Mouse (Mus musculus) liver, embryonic 13.5 days (tissue): Measurements from ENCODE around the gene Tfcp2. TPM values are rescaled to one million over a fixed set of nuclear protein-coding genes. Genes with fewer than 3 reads are reported as not detected.
"Not testable (repeated sequence)": the region's sequence is repeated elsewhere in the genome, so short reads cannot be mapped to it uniquely, and the experiment has no call there.

Experiments used
- ATAC-seq: fragments of 200-750 bp; cut with Nextera tagmentation; 2 replicates; pipeline ENCODE4 v1.8.0; 2017; ENCODE audit warnings: low read depth, mild to moderate bottlenecking, moderate number of reproducible peaks, moderate library complexity
- DNase-seq: peaks from one replicate; pipeline ENCODE4 v3.0.0; 2022
- H3K27ac ChIP-seq: fragments of 300-500 bp; sonication (generic); 2 replicates; pipeline ENCODE4 v1.5.1; 2015; ENCODE audit warnings: moderate library complexity, mild to moderate bottlenecking, inconsistent platforms
- H3K27me3 ChIP-seq: fragments of 300-500 bp; sonication (generic); 2 replicates; pipeline ENCODE4 v1.6.1; 2015; ENCODE audit warnings: mild to moderate bottlenecking, inconsistent platforms
- H3K36me3 ChIP-seq: fragments of 300-500 bp; sonication (generic); 2 replicates; pipeline ENCODE4 v1.6.1; 2015; ENCODE audit warnings: mild to moderate bottlenecking, inconsistent platforms
- H3K4me1 ChIP-seq: fragments of 300-500 bp; sonication (generic); replicated peaks from 2 replicates; pipeline ENCODE4 v1.6.1; 2015; ENCODE audit warnings: inconsistent platforms
- H3K4me2 ChIP-seq: fragments of 300-500 bp; sonication (generic); 2 replicates; pipeline ENCODE4 v1.6.1; 2015; ENCODE audit warnings: inconsistent platforms, mild to moderate bottlenecking, moderate library complexity
- H3K4me3 ChIP-seq: fragments of 300-500 bp; sonication (generic); replicated peaks from 2 replicates; pipeline ENCODE4 v1.5.1; 2015; ENCODE audit warnings: mild to moderate bottlenecking, inconsistent platforms
- H3K9ac ChIP-seq: fragments of 300-500 bp; sonication (generic); 2 replicates; pipeline ENCODE4 v1.6.1; 2015; ENCODE audit warnings: mild to moderate bottlenecking, inconsistent platforms
- H3K9me3 ChIP-seq: fragments of 300-500 bp; sonication (generic); replicated peaks from 2 replicates; pipeline ENCODE4 v1.6.1; 2016; ENCODE audit warnings: inconsistent platforms
- WGBS: fragments of 180-500 bp; shearing (Covaris S2); methylation state at CpG from one replicate; pipeline ENCODE4 v1.1.7; 2015; ENCODE audit not compliant: insufficient replicate concordance; 5-methylcytosine and 5-hydroxymethylcytosine counted together
- polyA plus RNA-seq: library from polyadenylated mRNA; unstranded; fragments of >200 nt; fragmentation: Nextera tagmentation; extraction: Ambion mirVana; gene quantifications from 2 replicates; pipeline ENCODE4 v1.2.1, GENCODE M21; 2015

The Tfcp2 gene
- polyA plus RNA-seq, 1 experiment from 2014 or later, result 4.4 TPM

- no peak overlapping the region for H3K9ac ChIP-seq
Observed at GRCm38 (mm10) chr15:100555965-100556364, 4.2 kb upstream of the Tfcp2 start.

GRCm38 (mm10) chr15:100550280-100550679 is 1.5 kb downstream of the Tfcp2 start:
- 0 out of 2 replicates have a peak overlapping the region, but pooled peaks have one; percentile 90 for H3K4me3 ChIP-seq
- peak overlapping the region; percentile 97 for H3K4me2 ChIP-seq
- H3K4me1 ChIP-seq, result peaks cover 45% of the 10 kb centered on the region
- no peak overlapping the region for H3K27ac ChIP-seq
- H3K9me3 ChIP-seq, result peaks cover 1% of the 10 kb centered on the region; the same call in 1 of the 2 replicates
- H3K36me3 ChIP-seq, result peaks cover 3% of the 10 kb centered on the region; the same call in 1 of the 2 replicates
- ATAC-seq, result no peak
- WGBS, result 84% methylated on average over 4 of the region's 4 CpGs
- no peaks in the 10 kb centered on the region for H3K27me3 ChIP-seq
- no peak for DNase-seq
- peak overlapping the region; percentile 90; the same call in 1 of the 2 replicates for H3K9ac ChIP-seq

More at GRCm38 (mm10) chr15:100555965-100556364, 4.2 kb upstream of the Tfcp2 start:
- Histone ChIP-seq H3K4me2 (peak overlapping the region; percentile 62; the same call in 1 of the 2 replicates), H3K9me3 (peaks cover 3% of the 10 kb centered on the region; the same call in 1 of the 2 replicates), H3K4me3 (no peak overlapping the region), H3K36me3 (no peaks in the 10 kb centered on the region), H3K4me1 (peaks cover 53% of the 10 kb centered on the region), H3K27me3 (no peaks in the 10 kb centered on the region), H3K27ac (no peak overlapping the region)
- DNase-seq (no peak), ATAC-seq (no peak)
- WGBS, result 68% methylated on average over 5 of the region's 5 CpGs

- H3K4me2 ChIP-seq, H3K4me3 ChIP-seq, H3K9me3 ChIP-seq, H3K27me3 ChIP-seq, H3K9ac ChIP-seq, ATAC-seq, DNase-seq, H3K36me3 ChIP-seq, H3K27ac ChIP-seq, H3K4me1 ChIP-seq: not testable (repeated sequence)
- WGBS, result 88% methylated on average over 14 of the region's 14 CpGs
Observed at GRCm38 (mm10) chr15:100543651-100544030, 8.2 kb downstream of the Tfcp2 start.

GRCm38 (mm10) chr15:100542876-100543650 is 8.7 kb downstream of the Tfcp2 start:
- H3K36me3 ChIP-seq, H3K4me1 ChIP-seq, H3K27ac ChIP-seq, H3K4me2 ChIP-seq, H3K9ac ChIP-seq, H3K4me3 ChIP-seq, H3K9me3 ChIP-seq, DNase-seq, H3K27me3 ChIP-seq, ATAC-seq: not testable (repeated sequence)
- 81% methylated on average over 28 of the region's 28 CpGs for WGBS

GRCm38 (mm10) chr15:100541426-100541825 is 10.4 kb downstream of the Tfcp2 start:
- DNase-seq, result no peak
- Histone ChIP-seq H3K4me3 (no peak overlapping the region), H3K27me3 (no peaks in the 10 kb centered on the region), H3K4me1 (no peaks in the 10 kb centered on the region), H3K9me3 (no peaks in the 10 kb centered on the region), H3K4me2 (no peak overlapping the region), H3K9ac (no peak overlapping the region), H3K27ac (no peak overlapping the region), H3K36me3 (peaks cover 2% of the 10 kb centered on the region; the same call in 1 of the 2 replicates)
- ATAC-seq, result no peak
- WGBS, result 70% methylated on average over 4 of the region's 4 CpGs

- not testable (repeated sequence) for H3K27me3 ChIP-seq, ATAC-seq, H3K36me3 ChIP-seq, H3K9ac ChIP-seq, H3K9me3 ChIP-seq, DNase-seq, H3K27ac ChIP-seq, H3K4me1 ChIP-seq, H3K4me3 ChIP-seq, H3K4me2 ChIP-seq
- WGBS, result 59% methylated on average over 1 of the region's 1 CpGs
Observed at GRCm38 (mm10) chr15:100541001-100541400, 10.8 kb downstream of the Tfcp2 start.

GRCm38 (mm10) chr15:100539411-100539810 is 12.4 kb downstream of the Tfcp2 start:
- 73% methylated on average over 9 of the region's 9 CpGs for WGBS
- Histone ChIP-seq H3K9ac (no peak overlapping the region), H3K36me3 (peaks cover 2% of the 10 kb centered on the region; the same call in 1 of the 2 replicates), H3K4me3 (no peak overlapping the region), H3K27me3 (no peaks in the 10 kb centered on the region), H3K4me1 (no peaks in the 10 kb centered on the region), H3K4me2 (no peak overlapping the region), H3K9me3 (no peaks in the 10 kb centered on the region), H3K27ac (no peak overlapping the region)
- ATAC-seq (no peak), DNase-seq (no peak)

- no peak for DNase-seq
- WGBS, result 70% methylated on average over 6 of the region's 6 CpGs
Observed at GRCm38 (mm10) chr15:100537913-100538312, 13.9 kb downstream of the Tfcp2 start.

GRCm38 (mm10) chr15:100527900-100528299 is 23.9 kb downstream of the Tfcp2 start:
- DNase-seq, result no peak
- 39% methylated on average over 5 of the region's 5 CpGs for WGBS

More at GRCm38 (mm10) chr15:100537913-100538312, 13.9 kb downstream of the Tfcp2 start:
- H3K9me3 ChIP-seq, result no peaks in the 10 kb centered on the region
- no peaks in the 10 kb centered on the region for H3K36me3 ChIP-seq
- H3K27ac ChIP-seq, result no peak overlapping the region
- H3K27me3 ChIP-seq, result no peaks in the 10 kb centered on the region
- ATAC-seq, result no peak
- H3K4me1 ChIP-seq, result no peaks in the 10 kb centered on the region
- H3K9ac ChIP-seq, result no peak overlapping the region
- no peak overlapping the region for H3K4me3 ChIP-seq
- no peak overlapping the region for H3K4me2 ChIP-seq

GRCm38 (mm10) chr15:100525405-100525804 is 26.4 kb downstream of the Tfcp2 start:
- ATAC-seq, result no peak
- H3K9me3 ChIP-seq, result no peaks in the 10 kb centered on the region
- no peak overlapping the region for H3K9ac ChIP-seq
- DNase-seq, result no peak
- WGBS, result 83% methylated on average over 14 of the region's 14 CpGs
- H3K4me3 ChIP-seq, result no peak overlapping the region
- no peak overlapping the region for H3K4me2 ChIP-seq
- no peak overlapping the region for H3K27ac ChIP-seq
- H3K27me3 ChIP-seq, result no peaks in the 10 kb centered on the region
- H3K4me1 ChIP-seq, result no peaks in the 10 kb centered on the region
- H3K36me3 ChIP-seq, result peaks cover 10% of the 10 kb centered on the region

More at GRCm38 (mm10) chr15:100527900-100528299, 23.9 kb downstream of the Tfcp2 start:
- no peak for ATAC-seq
- H3K27me3 ChIP-seq, result no peaks in the 10 kb centered on the region
- no peak overlapping the region for H3K4me3 ChIP-seq
- H3K36me3 ChIP-seq, result peaks cover 4% of the 10 kb centered on the region; the same call in 1 of the 2 replicates
- H3K4me1 ChIP-seq, result no peaks in the 10 kb centered on the region
- no peak overlapping the region for H3K27ac ChIP-seq
- no peak overlapping the region for H3K9ac ChIP-seq
- H3K4me2 ChIP-seq, result no peak overlapping the region
- H3K9me3 ChIP-seq, result no peaks in the 10 kb centered on the region

- ATAC-seq (no peak), DNase-seq (no peak)
- peaks cover 16% of the 10 kb centered on the region for H3K36me3 ChIP-seq
- H3K4me1 ChIP-seq, result no peaks in the 10 kb centered on the region
- no peak overlapping the region for H3K9ac ChIP-seq
- H3K9me3 ChIP-seq, result no peaks in the 10 kb centered on the region
- H3K4me3 ChIP-seq, result no peak overlapping the region
- H3K27ac ChIP-seq, result no peak overlapping the region
- whole genome bisulfite sequencing, result 83% methylated on average over 14 of the region's 14 CpGs
- no peak overlapping the region for H3K4me2 ChIP-seq
- no peaks in the 10 kb centered on the region for H3K27me3 ChIP-seq
Observed at GRCm38 (mm10) chr15:100520306-100520705, 31.5 kb downstream of the Tfcp2 start.

- Histone ChIP-seq H3K4me2 (no peak overlapping the region), H3K27me3 (no peaks in the 10 kb centered on the region), H3K4me3 (no peak overlapping the region), H3K4me1 (no peaks in the 10 kb centered on the region), H3K9ac (no peak overlapping the region), H3K9me3 (no peaks in the 10 kb centered on the region), H3K27ac (no peak overlapping the region), H3K36me3 (peaks cover 27% of the 10 kb centered on the region)
- 71% methylated on average over 2 of the region's 2 CpGs for WGBS
- ATAC-seq (no peak), DNase-seq (no peak)
Observed at GRCm38 (mm10) chr15:100515121-100515520, 36.7 kb downstream of the Tfcp2 start.
